Mouse (Mus musculus) lung, adult 2 months (tissue): ENCODE data around the gene Coq2. TPM values are rescaled to one million over a fixed set of nuclear protein-coding genes. Genes with fewer than 3 reads are reported as not detected.

ENCODE experiments used
- DNase-seq: peaks from one replicate; pipeline ENCODE4 v3.0.0; 2022
- H3K4me1 ChIP-seq: fragments of 200-500 bp; 2 replicates; pipeline ENCODE4 v1.6.1; 2011; ENCODE audit warnings: low read length; ENCODE audit not compliant: control insufficient read depth, insufficient read depth
- H3K4me3 ChIP-seq: fragments of 200-500 bp; replicated peaks from 2 replicates; pipeline ENCODE3; 2011; ENCODE audit warnings: low read depth, mild to moderate bottlenecking, control low read depth, low read length; ENCODE audit errors: extremely low read depth
- CTCF ChIP-seq: fragments of 200-500 bp; IDR thresholded peaks from 2 replicates; pipeline ENCODE4 v1.5.1; 2011; ENCODE audit warnings: mild to moderate bottlenecking, low read length, control low read depth; ENCODE audit not compliant: insufficient read depth
- POLR2A ChIP-seq: fragments of 200-500 bp; IDR thresholded peaks from 2 replicates; pipeline ENCODE4 v1.6.1; 2011; ENCODE audit warnings: low read depth, mild to moderate bottlenecking, control low read depth, low read length, borderline replicate concordance; ENCODE audit errors: extremely low read depth
- WGBS: fragments of 180-500 bp; shearing (Covaris S2); methylation state at CpG from one replicate; pipeline ENCODE4 v1.1.7; 2018; 5-methylcytosine and 5-hydroxymethylcytosine counted together
- polyA plus RNA-seq: library from polyadenylated mRNA; depleted of rRNA; stranded (reverse); fragments of >200 nt; gene quantifications from 2 replicates; pipeline ENCODE4 v1.2.3, GENCODE M21; 2012

The Coq2 gene
- polyA plus RNA-seq, 1 experiment, result 67.7 TPM

- Histone ChIP-seq H3K4me3 (no peak overlapping the region), H3K4me1 (no peaks in the 10 kb centered on the region)
- TF ChIP-seq POLR2A (no peak), CTCF (no peak)
- 80% methylated on average over 13 of the region's 13 CpGs for WGBS
- no peak for DNase-seq
Observed at GRCm38 (mm10) chr5:100700861-100701620, 26.1 kb upstream of the Coq2 start.

- 29% methylated on average over 2 of the region's 2 CpGs for WGBS
- H3K4me1 ChIP-seq, result no peaks in the 10 kb centered on the region
- DNase-seq, result no peak
- no peak for TF ChIP-seq CTCF
- no peak for TF ChIP-seq POLR2A
- no peak overlapping the region for H3K4me3 ChIP-seq
Observed at GRCm38 (mm10) chr5:100697886-100698285, 22.9 kb upstream of the Coq2 start.

- DNase-seq, result no peak
- no peak for TF ChIP-seq POLR2A
- no peak for TF ChIP-seq CTCF
- Histone ChIP-seq H3K4me3 (no peak overlapping the region), H3K4me1 (no peaks in the 10 kb centered on the region)
- 67% methylated on average over 2 of the region's 2 CpGs for WGBS
Observed at GRCm38 (mm10) chr5:100697398-100697797, 22.5 kb upstream of the Coq2 start.

GRCm38 (mm10) chr5:100685631-100686030, 10.7 kb upstream of the Coq2 start:
- no peaks in the 10 kb centered on the region for H3K4me1 ChIP-seq
- no peak for TF ChIP-seq CTCF
- no peak for TF ChIP-seq POLR2A
- WGBS, result 75% methylated on average over 4 of the region's 4 CpGs
- DNase-seq, result no peak
- no peak overlapping the region for H3K4me3 ChIP-seq

GRCm38 (mm10) chr5:100680542-100680933, 5.6 kb upstream of the Coq2 start:
- 73% methylated on average over 6 of the region's 6 CpGs for WGBS
- no peaks in the 10 kb centered on the region for H3K4me1 ChIP-seq
- no peak for DNase-seq
- TF ChIP-seq CTCF, result no peak
- no peak for TF ChIP-seq POLR2A
- H3K4me3 ChIP-seq, result no peak overlapping the region

- no peak for TF ChIP-seq POLR2A
- TF ChIP-seq CTCF, result no peak
- DNase-seq, result no peak
- Histone ChIP-seq H3K4me3 (no peak overlapping the region), H3K4me1 (no peaks in the 10 kb centered on the region)
- 67% methylated on average over 18 of the region's 18 CpGs for WGBS
Observed at GRCm38 (mm10) chr5:100679911-100680541, 5.1 kb upstream of the Coq2 start.

GRCm38 (mm10) chr5:100673745-100674486, 1.0 kb downstream of the Coq2 start:
- peak; percentile 88 for DNase-seq
- H3K4me1 ChIP-seq, result peaks cover 7% of the 10 kb centered on the region
- TF ChIP-seq CTCF, result no peak
- TF ChIP-seq POLR2A, result peak; percentile 69; the same call in 1 of the 2 replicates
- under 1% methylated on average over 71 of the region's 71 CpGs for WGBS
- peak overlapping the region; percentile 100 for H3K4me3 ChIP-seq

GRCm38 (mm10) chr5:100672403-100672802, 2.5 kb downstream of the Coq2 start:
- 75% methylated on average over 4 of the region's 4 CpGs for WGBS
- Histone ChIP-seq H3K4me3 (no peak overlapping the region), H3K4me1 (peaks cover 7% of the 10 kb centered on the region)
- no peak for DNase-seq
- TF ChIP-seq CTCF, result no peak
- TF ChIP-seq POLR2A, result no peak

- TF ChIP-seq POLR2A (no peak), CTCF (no peak)
- no peak for DNase-seq
- Histone ChIP-seq H3K4me1 (peaks cover 7% of the 10 kb centered on the region), H3K4me3 (no peak overlapping the region)
- WGBS, result 52% methylated on average over 3 of the region's 3 CpGs
Observed at GRCm38 (mm10) chr5:100671897-100672296, 3.0 kb downstream of the Coq2 start.
